Mouse (Mus musculus) lung, postnatal 0 days (tissue): ENCODE measurements around the gene Chrna9. TPM values are rescaled to one million over a fixed set of nuclear protein-coding genes. Genes with fewer than 3 reads are reported as not detected.

ENCODE experiments used
- ATAC-seq: fragments of 200-750 bp; cut with Nextera tagmentation; 2 replicates; pipeline ENCODE4 v1.8.0; 2017; ENCODE audit warnings: moderate library complexity
- DNase-seq: peaks from one replicate; pipeline ENCODE4 v3.0.0-alpha.2; 2016; ENCODE audit warnings: low spot score
- H3K27ac ChIP-seq: fragments of 300-500 bp; sonication (generic); 2 replicates; pipeline ENCODE4 v1.5.1; 2014; ENCODE audit warnings: antibody characterized with exemption, mild to moderate bottlenecking, low read length, mixed read lengths
- H3K27me3 ChIP-seq: fragments of 300-500 bp; sonication (generic); replicated peaks from 2 replicates; pipeline ENCODE4 v1.6.1; 2014; ENCODE audit warnings: low read length, mixed read lengths; ENCODE audit not compliant: insufficient read depth
- H3K36me3 ChIP-seq: fragments of 300-500 bp; sonication (generic); 2 replicates; pipeline ENCODE4 v1.6.1; 2014; ENCODE audit warnings: low read length, mixed read lengths; ENCODE audit not compliant: insufficient read depth
- H3K4me1 ChIP-seq: fragments of 300-500 bp; sonication (generic); 2 replicates; pipeline ENCODE4 v1.6.1; 2014; ENCODE audit warnings: antibody characterized with exemption, low read depth, low read length, mixed read lengths; ENCODE audit not compliant: insufficient read depth
- H3K4me2 ChIP-seq: fragments of 300-500 bp; sonication (generic); replicated peaks from 2 replicates; pipeline ENCODE4 v1.6.1; 2014; ENCODE audit warnings: low read depth, mild to moderate bottlenecking, low read length, moderate library complexity, mixed read lengths
- H3K4me3 ChIP-seq: fragments of 300-500 bp; sonication (generic); 2 replicates; pipeline ENCODE4 v1.5.1; 2014; ENCODE audit warnings: low read depth, low read length
- H3K9ac ChIP-seq: fragments of 300-500 bp; sonication (generic); replicated peaks from 2 replicates; pipeline ENCODE4 v1.6.1; 2014; ENCODE audit warnings: low read depth, mild to moderate bottlenecking
- H3K9me3 ChIP-seq: fragments of 300-500 bp; sonication (generic); 2 replicates; pipeline ENCODE4 v1.6.1; 2016; ENCODE audit warnings: low read length, mixed read lengths
- CTCF ChIP-seq: IDR thresholded peaks from 2 replicates; pipeline ENCODE4 v1.5.1; 2016; ENCODE audit warnings: antibody characterized with exemption, mild to moderate bottlenecking
- EP300 ChIP-seq: IDR thresholded peaks from 2 replicates; pipeline ENCODE4 v1.6.1; 2016; ENCODE audit warnings: antibody characterized with exemption, mild to moderate bottlenecking, control low read depth
- WGBS: fragments of 180-500 bp; shearing (Covaris S2); extraction: QIAGEN DNeasy Blood & Tissue Kit; methylation state at CpG from one replicate; pipeline ENCODE4 v1.1.7; 2014; 5-methylcytosine and 5-hydroxymethylcytosine counted together
- polyA plus RNA-seq: library from polyadenylated mRNA; unstranded; fragments of >200 nt; fragmentation: Nextera tagmentation; extraction: Ambion mirVana; gene quantifications from 2 replicates; pipeline ENCODE4 v1.2.1, GENCODE M21; 2015

Chrna9 gene
- polyA plus RNA-seq = 0.20 TPM in 1 of 2 replicates, not detected in the other

- Histone ChIP-seq H3K9me3 (no peaks in the 10 kb centered on the region), H3K27me3 (no peaks in the 10 kb centered on the region), H3K4me2 (no peak within 1 kb of the TSS), H3K36me3 (no peaks in the 10 kb centered on the region), H3K4me3 (no peak within 1 kb of the TSS), H3K4me1 (no peaks in the 10 kb centered on the region), H3K27ac (no peak within 1 kb of the TSS), H3K9ac (no peak within 1 kb of the TSS)
- ATAC-seq (no peak), DNase-seq (no peak)
- no peak for TF ChIP-seq EP300
- TF ChIP-seq CTCF = no peak
- WGBS = 83% methylated on average over 5 of the region's 5 CpGs
Observed at GRCm38 (mm10) chr5:65934783-65935182, at the start of gene Chrna9. Chrna9 (plus strand) TSS chr5:65934921.

GRCm38 (mm10) chr5:65885699-65886443 lies 48.9 kb upstream of the Chrna9 start:
- Histone ChIP-seq H3K4me2 (no peak overlapping the region), H3K36me3 (no peaks in the 10 kb centered on the region), H3K27me3 (no peaks in the 10 kb centered on the region), H3K4me1 (no peaks in the 10 kb centered on the region), H3K4me3 (no peak overlapping the region), H3K9me3 (no peaks in the 10 kb centered on the region), H3K9ac (no peak overlapping the region), H3K27ac (no peak overlapping the region)
- WGBS = 75% methylated on average over 15 of the region's 15 CpGs
- DNase-seq (no peak), ATAC-seq (no peak)
- TF ChIP-seq CTCF (no peak), EP300 (no peak)

DNA sequence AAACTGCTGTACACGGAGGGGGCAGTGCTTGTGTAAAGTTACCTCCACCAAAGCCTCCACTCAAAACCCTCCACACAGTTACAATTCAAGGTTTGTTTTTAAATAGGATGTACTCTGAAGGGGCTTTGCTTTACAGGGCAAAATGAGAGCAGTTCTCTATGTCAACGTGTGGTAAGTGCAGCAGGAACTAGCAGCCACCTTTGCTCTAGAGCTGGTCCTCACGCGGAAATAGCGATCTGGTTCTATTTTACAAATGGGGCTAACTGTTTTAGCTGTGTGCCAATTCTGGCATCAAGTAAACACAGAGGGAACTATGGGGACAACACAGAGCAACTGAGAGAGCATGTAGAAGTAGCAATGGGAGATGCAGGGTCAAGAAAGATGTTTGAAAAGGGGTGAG lies 46.6 kb upstream of the Chrna9 start:
- DNase-seq = no peak
- H3K4me3 ChIP-seq = no peak overlapping the region
- 83% methylated on average over 5 of the region's 5 CpGs for WGBS

DNA sequence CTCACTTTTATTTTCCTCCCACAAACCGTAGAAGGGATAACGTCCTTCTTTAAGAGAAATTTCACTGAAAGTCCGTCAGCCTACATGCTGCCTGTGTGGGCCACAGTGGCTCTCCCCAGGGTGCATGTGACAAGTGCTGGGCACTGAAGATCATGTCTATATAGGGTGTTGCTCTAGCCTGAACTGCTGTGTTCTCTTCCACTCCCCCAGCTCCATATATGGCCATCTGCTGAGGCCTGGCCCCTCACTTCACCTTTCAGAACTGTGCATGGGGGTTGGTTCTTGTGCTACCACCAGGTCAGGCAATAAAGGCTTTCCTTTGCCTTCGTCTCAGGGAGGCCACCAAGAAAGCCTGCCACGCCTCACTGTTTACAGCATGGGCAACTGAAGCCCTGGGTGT lies 45.7 kb upstream of the Chrna9 start:
- Histone ChIP-seq H3K9ac (no peak overlapping the region), H3K27me3 (no peaks in the 10 kb centered on the region), H3K36me3 (no peaks in the 10 kb centered on the region), H3K27ac (no peak overlapping the region), H3K4me1 (no peaks in the 10 kb centered on the region), H3K4me3 (no peak overlapping the region), H3K4me2 (no peak overlapping the region), H3K9me3 (no peaks in the 10 kb centered on the region)
- no peak for TF ChIP-seq CTCF
- no peak for TF ChIP-seq EP300
- DNase-seq = no peak
- 62% methylated on average over 5 of the region's 5 CpGs for WGBS
- ATAC-seq = no peak

More for the DNA sequence above, 46.6 kb upstream of the Chrna9 start:
- Histone ChIP-seq H3K9ac (no peak overlapping the region), H3K4me1 (no peaks in the 10 kb centered on the region), H3K27ac (no peak overlapping the region), H3K36me3 (no peaks in the 10 kb centered on the region), H3K27me3 (no peaks in the 10 kb centered on the region), H3K9me3 (no peaks in the 10 kb centered on the region), H3K4me2 (no peak overlapping the region)
- ATAC-seq = no peak
- TF ChIP-seq EP300 = no peak
- TF ChIP-seq CTCF = no peak

DNA sequence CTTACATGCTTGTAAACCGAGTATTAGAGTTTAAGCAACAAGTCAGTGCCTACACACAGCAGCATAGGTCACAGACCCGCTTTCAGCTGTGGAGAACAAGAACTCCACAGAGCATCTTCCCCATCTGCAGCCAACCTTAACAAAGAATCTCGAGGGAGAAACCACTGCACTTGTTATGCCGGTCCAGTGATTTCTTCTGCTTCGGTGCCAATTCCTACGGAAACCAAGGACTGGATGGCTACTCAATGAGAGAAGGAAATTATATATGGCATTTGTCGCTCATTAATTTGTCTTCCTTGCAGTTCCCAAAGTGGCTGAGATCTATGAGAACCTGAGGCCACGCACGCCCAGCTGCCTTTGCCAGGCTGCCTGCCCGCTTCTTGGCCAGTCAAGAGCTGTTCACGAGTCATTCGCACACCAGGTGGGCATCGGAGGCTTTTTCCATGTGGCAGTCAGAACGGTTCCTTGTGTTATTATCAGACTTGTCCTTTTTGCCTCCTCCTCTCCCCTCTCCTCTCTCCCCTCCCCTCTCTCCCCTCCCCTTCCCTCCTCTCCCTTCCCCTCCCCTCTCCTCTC lies 43.4 kb upstream of the Chrna9 start:
- DNase-seq (no peak), ATAC-seq (no peak)
- H3K27ac ChIP-seq = no peak overlapping the region
- H3K9ac ChIP-seq = no peak overlapping the region
- no peak for TF ChIP-seq CTCF
- no peak for TF ChIP-seq EP300
- H3K4me2 ChIP-seq = no peak overlapping the region
- no peaks in the 10 kb centered on the region for H3K9me3 ChIP-seq
- WGBS = 83% methylated on average over 14 of the region's 14 CpGs
- no peaks in the 10 kb centered on the region for H3K36me3 ChIP-seq
- no peak overlapping the region for H3K4me3 ChIP-seq
- H3K27me3 ChIP-seq = no peaks in the 10 kb centered on the region
- no peaks in the 10 kb centered on the region for H3K4me1 ChIP-seq

GRCm38 (mm10) chr5:65895121-65895692 lies 39.5 kb upstream of the Chrna9 start:
- Histone ChIP-seq H3K27ac (no peak overlapping the region), H3K4me3 (no peak overlapping the region), H3K4me1 (no peaks in the 10 kb centered on the region), H3K4me2 (no peak overlapping the region), H3K9ac (no peak overlapping the region), H3K9me3 (no peaks in the 10 kb centered on the region), H3K27me3 (no peaks in the 10 kb centered on the region), H3K36me3 (no peaks in the 10 kb centered on the region)
- ATAC-seq (no peak), DNase-seq (no peak)
- no peak for TF ChIP-seq EP300
- no peak for TF ChIP-seq CTCF
- WGBS = 60% methylated on average over 6 of the region's 6 CpGs
